Mouse (Mus musculus): ENCODE measurements at regions not wholly inside any gene's neighbourhood (a gene's known extent, or its start where the extent isn't known, plus 50 kb on each side); places are given as distances from the start of the nearest gene placed in this dataset.

- no peaks in the 10 kb centered on the region for H3K9me3 ChIP-seq (replicated peaks; ENCODE audit: control insufficient read depth, insufficient read depth, low read length, poor library complexity, severe bottlenecking)
- H3K27me3 ChIP-seq (ENCODE audit: control insufficient read depth, insufficient read depth, low read length, poor library complexity, severe bottlenecking) = no peaks in the 10 kb centered on the region
- no peak overlapping the region for H3K4me3 ChIP-seq (ENCODE audit: low read depth, low read length)
- TF ChIP-seq EP300 (IDR thresholded peaks at IDR 0.05; ENCODE audit: insufficient read depth, low read depth, low read length) (no peak), POLR2A (IDR thresholded peaks at IDR 0.05; ENCODE audit: insufficient read depth, low read length) (no peak), CTCF (IDR thresholded peaks at IDR 0.05; ENCODE audit: low read depth, low read length) (no peak)
- no peak overlapping the region for H3K9ac ChIP-seq (ENCODE audit: low read depth, poor library complexity, severe bottlenecking)
- no peaks in the 10 kb centered on the region for H3K4me1 ChIP-seq (ENCODE audit: control insufficient read depth, insufficient read depth, low read length)
- H3K27ac ChIP-seq (ENCODE audit: insufficient read depth, low read length) = no peak overlapping the region
- H3K36me3 ChIP-seq (ENCODE audit: control insufficient read depth, insufficient read depth, low read length, poor library complexity, severe bottlenecking) = no peaks in the 10 kb centered on the region
Observed at GRCm38 (mm10) chr19:21214253-21214652, 57.8 kb upstream of the Zfand5 start.

- no peaks in the 10 kb centered on the region for H3K9me3 ChIP-seq (replicated peaks; ENCODE audit: control insufficient read depth, insufficient read depth, low read length, poor library complexity, severe bottlenecking)
- no peak overlapping the region for H3K27ac ChIP-seq (ENCODE audit: insufficient read depth, low read length)
- H3K9ac ChIP-seq (ENCODE audit: low read depth, poor library complexity, severe bottlenecking) = no peak overlapping the region
- H3K36me3 ChIP-seq (ENCODE audit: control insufficient read depth, insufficient read depth, low read length, poor library complexity, severe bottlenecking) = no peaks in the 10 kb centered on the region
- no peaks in the 10 kb centered on the region for H3K4me1 ChIP-seq (ENCODE audit: control insufficient read depth, insufficient read depth, low read length)
- no peak for TF ChIP-seq POLR2A (IDR thresholded peaks at IDR 0.05; ENCODE audit: insufficient read depth, low read length)
- TF ChIP-seq EP300 (IDR thresholded peaks at IDR 0.05; ENCODE audit: insufficient read depth, low read depth, low read length) = no peak
- TF ChIP-seq CTCF (IDR thresholded peaks at IDR 0.05; ENCODE audit: low read depth, low read length) = no peak
- H3K4me3 ChIP-seq (ENCODE audit: low read depth, low read length) = no peak overlapping the region
- H3K27me3 ChIP-seq (ENCODE audit: control insufficient read depth, insufficient read depth, low read length, poor library complexity, severe bottlenecking) = no peaks in the 10 kb centered on the region
Observed at GRCm38 (mm10) chr19:21193461-21193860, 78.6 kb upstream of the Zfand5 start.

- H3K27me3 ChIP-seq (ENCODE audit: control insufficient read depth, insufficient read depth, low read length, poor library complexity, severe bottlenecking) = no peaks in the 10 kb centered on the region
- H3K9me3 ChIP-seq (replicated peaks; ENCODE audit: control insufficient read depth, insufficient read depth, low read length, poor library complexity, severe bottlenecking) = no peaks in the 10 kb centered on the region
- TF ChIP-seq CTCF (IDR thresholded peaks at IDR 0.05; ENCODE audit: low read depth, low read length) = no peak
- TF ChIP-seq EP300 (IDR thresholded peaks at IDR 0.05; ENCODE audit: insufficient read depth, low read depth, low read length) = no peak
- TF ChIP-seq POLR2A (IDR thresholded peaks at IDR 0.05; ENCODE audit: insufficient read depth, low read length) = no peak
- H3K27ac ChIP-seq (ENCODE audit: insufficient read depth, low read length) = no peak overlapping the region
- H3K9ac ChIP-seq (ENCODE audit: low read depth, poor library complexity, severe bottlenecking) = no peak overlapping the region
- H3K4me3 ChIP-seq (ENCODE audit: low read depth, low read length) = no peak overlapping the region
- H3K4me1 ChIP-seq (ENCODE audit: control insufficient read depth, insufficient read depth, low read length) = no peaks in the 10 kb centered on the region
- no peaks in the 10 kb centered on the region for H3K36me3 ChIP-seq (ENCODE audit: control insufficient read depth, insufficient read depth, low read length, poor library complexity, severe bottlenecking)
Observed at GRCm38 (mm10) chr19:21192576-21192975, 79.5 kb upstream of the Zfand5 start.

GRCm38 (mm10) chr19:21189216-21189615, 82.9 kb upstream of the Zfand5 start:
- Histone ChIP-seq H3K36me3 (ENCODE audit: control insufficient read depth, insufficient read depth, low read length, poor library complexity, severe bottlenecking) (no peaks in the 10 kb centered on the region), H3K27me3 (ENCODE audit: control insufficient read depth, insufficient read depth, low read length, poor library complexity, severe bottlenecking) (no peaks in the 10 kb centered on the region), H3K4me1 (ENCODE audit: control insufficient read depth, insufficient read depth, low read length) (peaks cover 1% of the 10 kb centered on the region), H3K9ac (ENCODE audit: low read depth, poor library complexity, severe bottlenecking) (no peak overlapping the region), H3K4me3 (ENCODE audit: low read depth, low read length) (no peak overlapping the region), H3K27ac (ENCODE audit: insufficient read depth, low read length) (no peak overlapping the region), H3K9me3 (replicated peaks; ENCODE audit: control insufficient read depth, insufficient read depth, low read length, poor library complexity, severe bottlenecking) (no peaks in the 10 kb centered on the region)
- TF ChIP-seq EP300 (IDR thresholded peaks at IDR 0.05; ENCODE audit: insufficient read depth, low read depth, low read length) (no peak), POLR2A (IDR thresholded peaks at IDR 0.05; ENCODE audit: insufficient read depth, low read length) (no peak), CTCF (IDR thresholded peaks at IDR 0.05; ENCODE audit: low read depth, low read length) (no peak)

- no peaks in the 10 kb centered on the region for H3K36me3 ChIP-seq (ENCODE audit: control insufficient read depth, insufficient read depth, low read length, poor library complexity, severe bottlenecking)
- no peak for TF ChIP-seq EP300 (IDR thresholded peaks at IDR 0.05; ENCODE audit: insufficient read depth, low read depth, low read length)
- no peak for TF ChIP-seq CTCF (IDR thresholded peaks at IDR 0.05; ENCODE audit: low read depth, low read length)
- TF ChIP-seq POLR2A (IDR thresholded peaks at IDR 0.05; ENCODE audit: insufficient read depth, low read length) = no peak
- H3K9me3 ChIP-seq (replicated peaks; ENCODE audit: control insufficient read depth, insufficient read depth, low read length, poor library complexity, severe bottlenecking) = no peaks in the 10 kb centered on the region
- H3K4me3 ChIP-seq (ENCODE audit: low read depth, low read length) = no peak overlapping the region
- H3K4me1 ChIP-seq (ENCODE audit: control insufficient read depth, insufficient read depth, low read length) = peaks cover 1% of the 10 kb centered on the region
- H3K9ac ChIP-seq (ENCODE audit: low read depth, poor library complexity, severe bottlenecking) = no peak overlapping the region
- H3K27ac ChIP-seq (ENCODE audit: insufficient read depth, low read length) = no peak overlapping the region
- H3K27me3 ChIP-seq (ENCODE audit: control insufficient read depth, insufficient read depth, low read length, poor library complexity, severe bottlenecking) = no peaks in the 10 kb centered on the region
Observed at GRCm38 (mm10) chr19:21186656-21187055, 85.4 kb upstream of the Zfand5 start.

- no peak for TF ChIP-seq EP300 (IDR thresholded peaks at IDR 0.05; ENCODE audit: insufficient read depth, low read depth, low read length)
- TF ChIP-seq CTCF (IDR thresholded peaks at IDR 0.05; ENCODE audit: low read depth, low read length) = no peak
- no peak for TF ChIP-seq POLR2A (IDR thresholded peaks at IDR 0.05; ENCODE audit: insufficient read depth, low read length)
- no peaks in the 10 kb centered on the region for H3K27me3 ChIP-seq (ENCODE audit: control insufficient read depth, insufficient read depth, low read length, poor library complexity, severe bottlenecking)
- no peak overlapping the region for H3K27ac ChIP-seq (ENCODE audit: insufficient read depth, low read length)
- H3K4me1 ChIP-seq (ENCODE audit: control insufficient read depth, insufficient read depth, low read length) = peaks cover 1% of the 10 kb centered on the region
- no peaks in the 10 kb centered on the region for H3K9me3 ChIP-seq (replicated peaks; ENCODE audit: control insufficient read depth, insufficient read depth, low read length, poor library complexity, severe bottlenecking)
- H3K9ac ChIP-seq (ENCODE audit: low read depth, poor library complexity, severe bottlenecking) = no peak overlapping the region
- no peak overlapping the region for H3K4me3 ChIP-seq (ENCODE audit: low read depth, low read length)
- no peaks in the 10 kb centered on the region for H3K36me3 ChIP-seq (ENCODE audit: control insufficient read depth, insufficient read depth, low read length, poor library complexity, severe bottlenecking)
Observed at GRCm38 (mm10) chr19:21186016-21186415, 86.1 kb upstream of the Zfand5 start.

Data from ES-Bruce4 (cell line).